18 mouse cellular contexts compared by ENCODE assay signal in genomic region chr11:118712058-118712457, GRCm38 (mm10).
A peak's percentile ranks its signal among the peaks of the same experiment; 100 is the strongest.
DNase-seq lines count a peak whose midpoint lies in the region; ATAC-seq lines count a peak whose summit lies in the region.
"Had no signal": no experiment of that assay in that cellular context is flagged by ENCODE, and none has a peak within 500 bp of the region (broad histone marks: within the 10 kb centered on the region; RNA-seq: fewer than 3 reads in every experiment).

No protein-coding gene starts in this region.

- ATAC-seq in hindbrain, embryonic 11.5 days (ENCODE audit: low FRiP score) = no peak
- no peak for ATAC-seq in hindbrain, embryonic 15.5 days (ENCODE audit: low FRiP score, low read depth)
- ATAC-seq in neural tube, embryonic 14.5 days (ENCODE audit: low read depth) = no peak
- ATAC-seq: intestine, postnatal 0 days had no signal

- H3K9me3 ChIP-seq in hindbrain, embryonic 10.5 days = peaks cover 5% of the 10 kb centered on the region; the same call in 1 of the 2 replicates
- no peaks in the 10 kb centered on the region for H3K9me3 ChIP-seq in hindbrain, embryonic 11.5 days (ENCODE audit: control insufficient read depth, low read length)
- no peaks in the 10 kb centered on the region for H3K9me3 ChIP-seq in hindbrain, embryonic 15.5 days
- H3K9me3 ChIP-seq in neural tube, embryonic 14.5 days (ENCODE audit: control insufficient read depth, low read length) = no peaks in the 10 kb centered on the region
- H3K9me3 ChIP-seq: embryonic facial prominence, embryonic 12.5 days; neural tube, embryonic 12.5 days had no signal

- H3K9ac ChIP-seq in hindbrain, embryonic 11.5 days (ENCODE audit: low read depth, low read length) = no peak overlapping the region
- H3K9ac ChIP-seq in hindbrain, embryonic 15.5 days = no peak overlapping the region
- H3K9ac ChIP-seq in neural tube, embryonic 14.5 days (replicated peaks; ENCODE audit: low read depth, low read length) = no peak overlapping the region
- H3K9ac ChIP-seq: embryonic facial prominence, embryonic 12.5 days; heart, embryonic 12.5 days; midbrain, embryonic 12.5 days; neural tube, embryonic 12.5 days had no signal

- 81% methylated on average over 9 of the region's 9 CpGs for WGBS in hindbrain, embryonic 10.5 days
- 84% methylated on average over 9 of the region's 9 CpGs for WGBS in hindbrain, embryonic 11.5 days
- 64% methylated on average over 9 of the region's 9 CpGs for WGBS in hindbrain, embryonic 15.5 days
- 63% methylated on average over 9 of the region's 9 CpGs for WGBS in neural tube, embryonic 14.5 days

- no peaks in the 10 kb centered on the region for H3K27me3 ChIP-seq in hindbrain, embryonic 10.5 days (ENCODE audit: insufficient read depth, poor library complexity, severe bottlenecking)
- H3K27me3 ChIP-seq in hindbrain, embryonic 11.5 days (ENCODE audit: control insufficient read depth, insufficient read depth, low read length) = no peaks in the 10 kb centered on the region
- H3K27me3 ChIP-seq in hindbrain, embryonic 15.5 days = no peaks in the 10 kb centered on the region
- H3K27me3 ChIP-seq in neural tube, embryonic 14.5 days (ENCODE audit: control insufficient read depth, insufficient read depth, low read length) = no peaks in the 10 kb centered on the region
- H3K27me3 ChIP-seq: embryonic facial prominence, embryonic 12.5 days; midbrain, embryonic 12.5 days; neural tube, embryonic 12.5 days had no signal

- DNase-seq in cerebellum, adult 11 months = peak; percentile 45
- DNase-seq in cerebellum, adult 11-12 months = no peak
- no peak for DNase-seq in hindbrain, embryonic 10.5 days (ENCODE audit: low spot score)
- DNase-seq in hindbrain, embryonic 11.5 days (ENCODE audit: low spot score) = no peak
- no peak for DNase-seq in right cerebral cortex, postnatal 25 days
- DNase-seq in B cell, adult 2 months = no peak
- DNase-seq: kidney, postnatal 10 days; left cerebral cortex, postnatal 4 days; lung, adult 2 months; lung, postnatal 4 days; thymus, postnatal 14 days had no signal

- no peak overlapping the region for H3K4me3 ChIP-seq in hindbrain, embryonic 10.5 days
- H3K4me3 ChIP-seq in hindbrain, embryonic 11.5 days (ENCODE audit: low read depth, low read length) = no peak overlapping the region
- no peak overlapping the region for H3K4me3 ChIP-seq in hindbrain, embryonic 15.5 days
- H3K4me3 ChIP-seq in neural tube, embryonic 14.5 days (ENCODE audit: low read depth, low read length) = no peak overlapping the region
- H3K4me3 ChIP-seq: embryonic facial prominence, embryonic 12.5 days; heart, embryonic 12.5 days; midbrain, embryonic 12.5 days; neural tube, embryonic 12.5 days had no signal

- H3K4me1 ChIP-seq in hindbrain, embryonic 10.5 days (replicated peaks) = peaks cover 14% of the 10 kb centered on the region
- H3K4me1 ChIP-seq in hindbrain, embryonic 11.5 days (replicated peaks; ENCODE audit: control insufficient read depth, insufficient read depth, low read length) = peaks cover 3% of the 10 kb centered on the region
- peaks cover 69% of the 10 kb centered on the region for H3K4me1 ChIP-seq in hindbrain, embryonic 15.5 days (replicated peaks)
- H3K4me1 ChIP-seq in neural tube, embryonic 14.5 days (ENCODE audit: control insufficient read depth, insufficient read depth, low read length) = peaks cover 52% of the 10 kb centered on the region
- H3K4me1 ChIP-seq: embryonic facial prominence, embryonic 12.5 days; heart, embryonic 12.5 days had no signal

- H3K4me2 ChIP-seq in hindbrain, embryonic 11.5 days (replicated peaks; ENCODE audit: low read depth, low read length) = no peak overlapping the region
- no peak overlapping the region for H3K4me2 ChIP-seq in hindbrain, embryonic 15.5 days
- no peak overlapping the region for H3K4me2 ChIP-seq in neural tube, embryonic 14.5 days (ENCODE audit: low read depth, low read length)
- H3K4me2 ChIP-seq: embryonic facial prominence, embryonic 12.5 days; heart, embryonic 12.5 days; midbrain, embryonic 12.5 days; neural tube, embryonic 12.5 days had no signal

- H3K36me3 ChIP-seq in hindbrain, embryonic 10.5 days = no peaks in the 10 kb centered on the region
- H3K36me3 ChIP-seq in hindbrain, embryonic 11.5 days (ENCODE audit: control insufficient read depth, insufficient read depth, low read length) = no peaks in the 10 kb centered on the region
- H3K36me3 ChIP-seq in hindbrain, embryonic 15.5 days = no peaks in the 10 kb centered on the region
- H3K36me3 ChIP-seq in neural tube, embryonic 14.5 days (ENCODE audit: control insufficient read depth, insufficient read depth, low read length) = no peaks in the 10 kb centered on the region
- H3K36me3 ChIP-seq: embryonic facial prominence, embryonic 12.5 days; heart, embryonic 12.5 days; midbrain, embryonic 12.5 days; neural tube, embryonic 12.5 days had no signal

- 0 out of 2 replicates have a peak overlapping the region, but pooled peaks have one; percentile 1 for H3K27ac ChIP-seq in hindbrain, embryonic 10.5 days
- H3K27ac ChIP-seq in hindbrain, embryonic 11.5 days (ENCODE audit: low read depth, low read length) = no peak overlapping the region
- H3K27ac ChIP-seq in hindbrain, embryonic 15.5 days (replicated peaks) = peak overlapping the region; percentile 49; the same call in 1 of the 2 replicates
- H3K27ac ChIP-seq in neural tube, embryonic 14.5 days (ENCODE audit: low read depth, low read length) = peak overlapping the region; percentile 40; the same call in 1 of the 2 replicates
- H3K27ac ChIP-seq: embryonic facial prominence, embryonic 12.5 days; midbrain, embryonic 12.5 days; neural tube, embryonic 12.5 days had no signal
